Mouse (Mus musculus) heart, postnatal 0 days (tissue): ENCODE data around the gene Ciita. TPM values are rescaled to one million over a fixed set of nuclear protein-coding genes. Genes with fewer than 3 reads are reported as not detected.

Source experiments
- ATAC-seq: fragments of 200-750 bp; cut with Nextera tagmentation; 2 replicates; pipeline ENCODE4 v1.8.0; 2017; ENCODE audit warnings: low read depth, moderate number of reproducible peaks, moderate library complexity; ENCODE audit not compliant: insufficient read depth
- DNase-seq: peaks from one replicate; pipeline ENCODE4 v3.0.0-alpha.2; 2016; ENCODE audit warnings: low spot score
- H3K27ac ChIP-seq: fragments of 300-500 bp; sonication (generic); 2 replicates; pipeline ENCODE4 v1.5.1; 2014; ENCODE audit warnings: low read depth, mild to moderate bottlenecking
- H3K27me3 ChIP-seq: fragments of 300-500 bp; sonication (generic); 2 replicates; pipeline ENCODE4 v1.6.1; 2014; ENCODE audit warnings: low read length, mixed read lengths; ENCODE audit not compliant: control insufficient read depth, insufficient read depth
- H3K36me3 ChIP-seq: fragments of 300-500 bp; sonication (generic); replicated peaks from 2 replicates; pipeline ENCODE4 v1.6.1; 2014; ENCODE audit warnings: low read length, mixed read lengths; ENCODE audit not compliant: control insufficient read depth, insufficient read depth
- H3K4me1 ChIP-seq: fragments of 300-500 bp; sonication (generic); 2 replicates; pipeline ENCODE4 v1.6.1; 2014; ENCODE audit warnings: antibody characterized with exemption; ENCODE audit not compliant: control insufficient read depth, insufficient read depth
- H3K4me2 ChIP-seq: fragments of 300-500 bp; sonication (generic); 2 replicates; pipeline ENCODE4 v1.6.1; 2014; ENCODE audit warnings: low read depth, mild to moderate bottlenecking, low read length, moderate library complexity
- H3K4me3 ChIP-seq: fragments of 300-500 bp; sonication (generic); 2 replicates; pipeline ENCODE4 v1.5.1; 2014; ENCODE audit warnings: low read depth, low read length
- H3K9ac ChIP-seq: fragments of 300-500 bp; sonication (generic); replicated peaks from 2 replicates; pipeline ENCODE4 v1.6.1; 2014; ENCODE audit warnings: low read depth, low read length, mixed read lengths
- H3K9me3 ChIP-seq: fragments of 300-500 bp; sonication (generic); replicated peaks from 2 replicates; pipeline ENCODE4 v1.6.1; 2016; ENCODE audit warnings: low read length; ENCODE audit not compliant: control insufficient read depth
- CTCF ChIP-seq: IDR thresholded peaks from 2 replicates; pipeline ENCODE4 v1.5.1; 2016; ENCODE audit warnings: antibody characterized with exemption, control low read depth, low read depth
- EP300 ChIP-seq: IDR thresholded peaks from 2 replicates; pipeline ENCODE4 v1.6.1; 2016; ENCODE audit warnings: antibody characterized with exemption, low read depth
- WGBS: fragments of 180-500 bp; shearing (Covaris S2); extraction: QIAGEN DNeasy Blood & Tissue Kit; methylation state at CpG from one replicate; pipeline ENCODE4 v1.1.7; 2014; 5-methylcytosine and 5-hydroxymethylcytosine counted together
- polyA plus RNA-seq: library from polyadenylated mRNA; unstranded; fragments of >200 nt; fragmentation: Nextera tagmentation; extraction: Ambion mirVana; gene quantifications from 2 replicates; pipeline ENCODE4 v1.2.1, GENCODE M21; 2015
- total RNA-seq: library from RNA; depleted of rRNA; stranded (reverse); fragments of >200 nt; gene quantifications from 2 replicates; pipeline ENCODE4 v1.2.3, GENCODE M21; 2014; ENCODE audit warnings: low replicate concordance

Ciita gene
- total and polyA plus RNA-seq, 2 experiments from 2014 or later, result 0.08 TPM; not detected in 1

DNA sequence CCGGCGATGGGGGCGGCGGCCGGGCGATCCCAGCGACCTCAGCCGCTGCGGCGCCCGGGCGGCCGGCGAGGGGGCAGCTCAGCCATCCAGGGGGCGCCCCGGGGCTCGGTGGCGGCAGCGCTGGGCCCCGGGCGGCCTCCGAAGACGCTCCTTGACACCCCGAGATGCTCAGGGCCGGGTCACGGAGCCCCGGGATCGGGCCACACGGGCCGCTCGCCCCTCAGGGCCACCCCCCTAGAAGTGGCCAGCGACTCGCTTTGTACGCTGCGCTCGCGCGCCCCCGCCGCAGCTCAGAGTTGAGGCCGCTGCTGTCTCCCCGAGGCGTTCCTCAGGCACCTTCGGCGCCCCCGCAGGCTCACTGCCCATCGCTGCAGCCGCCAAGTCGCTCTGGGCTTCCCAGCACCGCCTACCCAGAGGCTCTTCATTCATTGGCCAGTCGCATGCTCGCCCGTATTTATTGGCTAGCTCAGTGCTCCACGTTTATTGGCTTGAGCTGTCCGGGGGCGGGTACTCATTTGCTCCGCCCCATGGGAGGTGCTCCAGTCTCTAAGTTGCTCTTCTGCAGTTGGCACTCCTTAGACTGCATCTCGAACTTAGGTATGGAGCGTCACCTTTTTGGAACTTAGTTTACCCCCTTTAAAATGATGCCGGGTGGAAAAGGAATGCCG lies 63.0 kb downstream of the Ciita start, which contains the start of gene Dexi:
Gene Dexi (minus strand): TSS at position 357 of the 668 bp plus-strand sequence.
- ATAC-seq, result peak; percentile 92
- no peaks in the 10 kb centered on the region for H3K36me3 ChIP-seq
- WGBS, result 1% methylated on average over 51 of the region's 61 CpGs
- no peaks in the 10 kb centered on the region for H3K9me3 ChIP-seq
- H3K27ac ChIP-seq, result peak within 1 kb of the TSS; percentile 88
- peaks cover 35% of the 10 kb centered on the region for H3K4me1 ChIP-seq
- peak within 1 kb of the TSS; percentile 86 for H3K9ac ChIP-seq
- no peaks in the 10 kb centered on the region for H3K27me3 ChIP-seq
- peak; percentile 4; the same call in 1 of the 2 replicates for TF ChIP-seq CTCF
- no peak for TF ChIP-seq EP300
- peak; percentile 99 for DNase-seq
- peak within 1 kb of the TSS; percentile 87 for H3K4me3 ChIP-seq
- peak within 1 kb of the TSS; percentile 96 for H3K4me2 ChIP-seq

DNA sequence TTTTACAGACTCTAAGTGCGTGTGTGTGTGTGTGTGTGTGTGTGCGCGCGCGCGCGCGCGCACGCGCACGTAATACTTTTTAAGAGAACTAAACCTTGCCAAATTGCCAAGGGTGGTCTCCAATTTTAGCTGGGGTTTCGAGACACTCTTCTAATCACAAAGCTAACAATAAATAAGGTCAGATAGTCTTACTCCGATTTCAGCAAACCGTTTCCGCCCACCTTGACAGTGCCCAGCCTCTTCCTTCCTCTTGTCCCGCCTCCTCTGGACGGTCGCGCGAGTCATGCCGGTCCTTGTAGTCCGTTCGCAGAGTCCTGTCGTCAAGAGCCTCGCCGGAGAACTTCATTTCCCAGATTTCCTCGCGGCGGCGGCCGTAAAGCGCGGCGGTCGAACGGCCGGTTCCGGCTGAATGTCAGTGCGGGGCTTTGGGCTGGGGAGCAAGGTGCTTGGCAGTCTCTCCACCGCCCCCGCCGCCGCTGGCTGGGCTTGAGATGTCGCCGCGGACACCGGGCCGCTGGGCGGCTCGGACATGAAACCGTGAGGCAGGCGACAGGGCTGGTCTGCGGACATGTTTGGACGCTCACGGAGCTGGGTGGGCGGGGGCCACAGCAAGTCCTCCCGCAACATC lies 65.2 kb downstream of the Ciita start, which contains the start of gene Clec16a:
Gene Clec16a (plus strand): TSS at position 345 of the 628 bp plus-strand sequence.
- peaks cover 27% of the 10 kb centered on the region for H3K4me1 ChIP-seq
- peak within 1 kb of the TSS; percentile 93 for H3K4me3 ChIP-seq
- no peaks in the 10 kb centered on the region for H3K36me3 ChIP-seq
- WGBS, result under 1% methylated on average over 58 of the region's 58 CpGs
- H3K9ac ChIP-seq, result peak within 1 kb of the TSS; percentile 86
- peak within 1 kb of the TSS; percentile 88 for H3K4me2 ChIP-seq
- H3K9me3 ChIP-seq, result no peaks in the 10 kb centered on the region
- ATAC-seq, result peak; percentile 89
- TF ChIP-seq CTCF (no peak), EP300 (no peak)
- peak within 1 kb of the TSS; percentile 79 for H3K27ac ChIP-seq
- H3K27me3 ChIP-seq, result no peaks in the 10 kb centered on the region
- DNase-seq, result peak; percentile 97

DNA sequence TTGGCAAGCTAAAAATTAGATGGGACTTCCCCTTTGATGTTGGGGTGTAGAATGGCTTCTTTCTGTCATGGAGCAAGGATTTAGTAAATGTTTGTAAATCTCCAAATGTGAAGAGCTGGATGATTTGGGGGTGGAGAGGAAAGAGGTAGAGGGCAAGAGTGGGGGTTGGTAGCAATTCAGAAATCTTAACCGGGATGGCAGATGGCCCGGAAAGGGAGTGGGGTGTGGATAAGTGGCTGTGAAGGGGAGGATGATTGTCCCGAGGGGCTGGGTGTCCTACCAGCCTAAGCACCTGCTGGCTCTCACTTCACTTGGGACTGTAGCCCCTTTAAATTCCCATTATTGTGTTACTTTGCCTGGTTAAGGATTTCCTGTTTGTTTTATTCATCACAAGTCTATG lies 67.0 kb downstream of the Ciita start:
- DNase-seq, result no peak
- no peak for ATAC-seq
- WGBS, result 33% methylated on average over 3 of the region's 3 CpGs
- Histone ChIP-seq H3K4me1 (peaks cover 10% of the 10 kb centered on the region; the same call in 1 of the 2 replicates), H3K27ac (no peak overlapping the region), H3K36me3 (no peaks in the 10 kb centered on the region), H3K27me3 (no peaks in the 10 kb centered on the region), H3K4me2 (peak overlapping the region; percentile 88), H3K9me3 (no peaks in the 10 kb centered on the region), H3K4me3 (no peak overlapping the region), H3K9ac (no peak overlapping the region)
- no peak for TF ChIP-seq CTCF
- TF ChIP-seq EP300, result no peak

- H3K4me3 ChIP-seq, result no peak overlapping the region
- no peak for ATAC-seq
- TF ChIP-seq EP300, result no peak
- TF ChIP-seq CTCF, result no peak
- peaks cover 10% of the 10 kb centered on the region; the same call in 1 of the 2 replicates for H3K4me1 ChIP-seq
- no peak overlapping the region for H3K4me2 ChIP-seq
- no peaks in the 10 kb centered on the region for H3K36me3 ChIP-seq
- H3K27me3 ChIP-seq, result no peaks in the 10 kb centered on the region
- no peak overlapping the region for H3K27ac ChIP-seq
- no peaks in the 10 kb centered on the region for H3K9me3 ChIP-seq
- DNase-seq, result no peak
- WGBS, result 65% methylated on average over 3 of the region's 3 CpGs
- H3K9ac ChIP-seq, result no peak overlapping the region
Observed at GRCm38 (mm10) chr16:10548938-10549337, 69.1 kb downstream of the Ciita start.

GRCm38 (mm10) chr16:10549600-10549999 lies 69.7 kb downstream of the Ciita start:
- 66% methylated on average over 2 of the region's 2 CpGs for WGBS
- Histone ChIP-seq H3K27ac (no peak overlapping the region), H3K4me2 (no peak overlapping the region), H3K9ac (no peak overlapping the region), H3K27me3 (no peaks in the 10 kb centered on the region), H3K36me3 (no peaks in the 10 kb centered on the region), H3K9me3 (no peaks in the 10 kb centered on the region), H3K4me3 (no peak overlapping the region), H3K4me1 (peaks cover 10% of the 10 kb centered on the region; the same call in 1 of the 2 replicates)
- ATAC-seq (no peak), DNase-seq (no peak)
- TF ChIP-seq CTCF (no peak), EP300 (no peak)

GRCm38 (mm10) chr16:10551592-10551991 lies 71.7 kb downstream of the Ciita start:
- ATAC-seq, result no peak
- Histone ChIP-seq H3K4me3 (no peak overlapping the region), H3K27ac (no peak overlapping the region), H3K9ac (no peak overlapping the region), H3K9me3 (no peaks in the 10 kb centered on the region), H3K4me1 (no peaks in the 10 kb centered on the region; the same call in 1 of the 2 replicates), H3K27me3 (no peaks in the 10 kb centered on the region), H3K4me2 (no peak overlapping the region), H3K36me3 (no peaks in the 10 kb centered on the region)
- no peak for TF ChIP-seq CTCF
- TF ChIP-seq EP300, result no peak
- DNase-seq, result no peak
- 78% methylated on average over 4 of the region's 4 CpGs for WGBS
